Mouse (Mus musculus): ENCODE data around the gene Psg18. TPM values are rescaled to one million over a fixed set of nuclear protein-coding genes. Genes with fewer than 3 reads are reported as not detected.
"Not testable (repeated sequence)": the region's sequence is repeated elsewhere in the genome, so short reads cannot be mapped to it uniquely, and the experiment has no call there.

Psg18 gene
- total RNA-seq (2021) = not detected
- long read RNA-seq, experiment 1 = 0 reads
- long read RNA-seq, experiment 2 = 0 reads

- not testable (repeated sequence) for DNase-seq (ENCODE audit: low spot score in 2 of 2)
Measured at GRCm38 (mm10) chr7:18354909-18355308, at the start of gene Psg18. TSS of gene Psg18 (minus strand) at chr7:18355009.

DNA sequence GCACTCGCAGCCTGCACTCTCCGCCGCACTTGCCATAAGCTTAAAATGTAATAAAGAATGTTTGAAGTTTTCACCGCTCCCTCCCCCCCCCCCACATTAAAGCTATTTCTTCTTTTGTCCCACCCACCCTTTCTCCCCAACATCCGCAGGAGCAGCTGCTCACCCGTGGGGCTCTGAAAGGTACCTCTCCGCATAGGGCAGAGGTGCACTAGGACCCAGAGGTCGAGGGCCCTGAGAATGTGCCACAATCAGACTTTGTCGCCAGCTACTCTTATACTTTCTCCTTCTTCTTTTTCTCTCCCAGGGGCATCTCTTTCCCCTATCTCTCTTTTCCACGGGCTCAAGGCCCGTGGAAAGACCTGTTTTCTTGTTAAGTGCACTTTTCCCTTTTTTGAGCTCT, 48.6 kb upstream of the Psg18 start:
- no peak for DNase-seq (ENCODE audit: low spot score in 2 of 2)

- DNase-seq (ENCODE audit: low spot score in 2 of 2) = no peak
Measured at GRCm38 (mm10) chr7:18402527-18403237, 47.9 kb upstream of the Psg18 start.

DNA sequence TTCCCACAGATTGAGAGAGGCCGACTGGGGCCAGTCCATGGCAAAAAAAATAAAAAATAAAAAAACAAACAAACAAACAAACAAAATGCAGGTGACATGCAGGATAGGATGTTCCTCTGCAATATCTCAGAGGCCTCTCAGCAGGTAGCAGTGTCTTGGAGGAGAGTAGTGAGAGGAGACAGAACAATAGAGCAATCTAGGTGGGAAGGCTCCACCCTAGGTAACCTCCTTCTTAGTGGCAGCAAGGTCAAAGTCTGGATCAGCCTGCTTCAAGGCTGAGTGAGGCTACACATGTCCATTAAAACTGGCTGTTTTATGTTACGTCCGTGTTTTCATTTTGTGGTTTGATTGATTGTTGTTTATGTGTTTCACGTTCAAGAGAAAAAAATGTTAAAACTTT, 36.7 kb upstream of the Psg18 start:
- DNase-seq (ENCODE audit: low spot score in 2 of 2) = not testable (repeated sequence)

DNA sequence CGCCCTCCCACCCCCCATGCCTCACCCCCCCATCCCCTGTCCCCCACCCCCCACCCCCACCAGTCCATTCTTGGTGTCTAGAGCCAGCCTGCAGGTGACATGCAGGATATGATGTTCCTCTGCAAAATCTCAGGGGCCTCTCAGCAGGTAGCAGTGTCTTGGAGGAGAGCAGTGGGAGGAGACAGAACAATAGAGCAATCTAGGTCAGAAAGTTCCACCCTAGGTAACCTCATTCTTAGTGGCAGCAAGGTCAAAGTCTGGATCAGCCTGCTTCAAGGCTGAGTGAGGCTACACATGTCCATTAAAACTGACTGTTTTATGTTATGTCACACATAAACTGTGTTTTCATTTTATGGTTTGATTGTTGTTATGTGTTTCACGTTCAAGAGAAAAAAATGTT, 23.5 kb upstream of the Psg18 start:
- no peak for DNase-seq (ENCODE audit: low spot score in 2 of 2)

GRCm38 (mm10) chr7:18335411-18335810, 19.4 kb downstream of the Psg18 start:
- DNase-seq (ENCODE audit: low spot score in 2 of 2) = not testable (repeated sequence)

Other genes with a start within 250 kb of the Psg18 start
- gene Igfl3, start 178.5 kb downstream of the Psg18 start, total RNA-seq (2021) = not detected
- gene Mill1, start 109.7 kb downstream of the Psg18 start, total RNA-seq (2021) = not detected
- not detected for gene Psg28, start 77.0 kb upstream of the Psg18 start, total RNA-seq (2021)
- gene Psg26, start 129.2 kb upstream of the Psg18 start, total RNA-seq (2021) = not detected
- gene Psg25, start 177.3 kb upstream of the Psg18 start, total RNA-seq (2021) = not detected
- not detected for gene Psg27, start 212.3 kb upstream of the Psg18 start, total RNA-seq (2021)

Data from adrenal gland, adult 18-20 months (tissue).